Mouse (Mus musculus): ENCODE measurements around the gene Fam193a.

The Fam193a gene

DNA sequence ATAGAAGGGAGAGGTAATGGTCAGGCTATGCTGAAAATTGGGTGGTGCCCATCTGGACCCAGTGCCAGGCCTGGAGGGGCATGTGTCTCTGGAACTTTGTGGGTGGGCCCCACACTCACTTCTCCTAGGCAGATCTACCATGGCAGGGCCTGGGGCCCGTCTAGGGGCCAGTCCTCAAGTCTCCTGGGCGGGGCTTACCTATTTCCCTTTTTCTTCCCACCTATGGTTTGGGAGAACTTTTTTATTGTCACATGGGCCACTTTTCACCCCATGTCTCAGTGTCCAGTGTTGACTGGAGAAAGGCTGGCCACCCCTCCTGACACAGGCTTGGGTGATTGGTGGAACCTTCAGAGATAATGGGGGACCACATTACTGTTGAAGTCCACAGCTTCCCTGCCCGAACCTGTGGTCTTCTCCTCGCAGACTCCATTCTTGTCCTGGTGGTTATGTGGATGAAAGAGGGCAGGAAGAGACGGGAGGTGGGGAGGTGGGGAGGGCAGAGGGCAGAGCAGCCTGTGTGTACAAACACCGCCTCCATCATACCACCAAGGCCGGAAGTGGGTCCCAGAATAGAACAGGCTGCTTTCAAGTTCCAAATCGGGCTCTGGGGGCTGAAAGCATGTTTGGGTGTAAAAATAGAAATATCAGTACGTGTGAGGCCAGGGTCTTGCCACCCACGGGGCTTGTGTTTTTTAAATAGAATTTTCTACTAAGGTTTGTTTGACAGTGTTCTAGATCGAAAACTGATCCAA lies 150.9 kb downstream of the Fam193a start:
- no peak for DNase-seq (ENCODE audit: low read depth, low spot score)

DNA sequence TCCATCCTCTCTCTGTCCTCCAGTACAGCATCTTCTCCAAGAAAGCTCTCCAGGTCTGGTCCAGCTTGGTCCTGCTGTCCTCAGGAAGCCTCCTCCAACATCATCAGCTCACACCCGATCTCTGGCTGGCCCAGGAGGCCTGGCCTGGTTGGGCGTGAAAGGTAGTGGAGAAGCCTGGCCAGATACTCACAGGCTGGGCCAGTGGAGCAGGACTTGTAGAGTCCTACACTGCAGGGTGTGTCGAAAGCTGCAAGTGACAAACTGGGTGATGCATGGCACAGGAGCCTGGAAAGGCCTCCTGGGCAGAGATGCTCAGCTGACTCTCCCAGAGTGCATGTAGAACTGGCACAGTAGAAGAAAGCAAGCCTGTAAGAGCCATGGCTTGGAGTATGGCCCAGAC lies 151.6 kb downstream of the Fam193a start:
- DNase-seq (ENCODE audit: low read depth, low spot score): no peak

DNA sequence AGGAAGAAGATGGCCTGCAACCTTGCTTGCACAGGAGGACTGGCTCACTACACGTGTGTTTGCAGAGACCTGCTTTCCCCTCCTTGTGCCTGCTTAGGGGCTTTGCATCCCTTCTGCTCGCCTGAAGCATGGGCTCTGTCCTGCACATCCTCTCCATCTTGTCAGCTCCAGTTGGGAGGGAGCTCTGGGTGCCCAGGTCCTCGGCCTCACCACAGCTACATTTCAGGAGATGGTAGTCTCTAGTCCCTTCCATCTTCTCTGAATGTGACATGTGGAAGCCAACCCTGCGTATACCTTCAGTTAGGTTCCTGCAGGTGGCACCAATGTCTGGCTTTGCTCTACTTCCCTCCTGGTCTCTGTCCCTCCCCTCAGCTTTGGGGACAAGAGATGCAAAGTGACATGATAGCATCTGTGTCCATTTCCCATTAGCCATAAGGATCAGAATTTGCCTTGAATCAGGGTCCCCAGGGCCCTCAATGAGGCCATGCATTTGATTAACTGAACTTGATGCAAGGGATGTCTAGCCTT lies 154.3 kb downstream of the Fam193a start:
- DNase-seq (ENCODE audit: low read depth, low spot score): no peak

DNA sequence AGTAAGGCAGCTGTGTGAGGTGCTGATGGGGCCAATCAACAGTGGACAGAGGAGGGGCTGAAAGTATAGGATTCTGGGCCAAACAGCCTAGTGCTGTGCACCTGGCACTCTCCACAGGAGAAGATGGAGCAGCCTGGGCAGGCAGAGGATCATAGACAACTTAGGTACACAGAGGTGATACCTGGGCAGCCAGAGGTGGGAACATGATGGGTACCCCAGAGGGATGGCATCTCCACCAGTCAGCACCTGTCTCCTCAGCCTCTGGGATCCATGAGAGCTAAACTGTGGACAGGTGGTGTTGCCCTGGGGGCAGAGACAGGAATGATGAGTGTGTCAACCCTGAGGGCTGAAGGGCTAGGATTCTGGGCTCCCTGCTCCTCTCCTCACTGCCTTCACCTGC lies 154.8 kb downstream of the Fam193a start:
- no peak for DNase-seq (ENCODE audit: low read depth, low spot score)

DNA sequence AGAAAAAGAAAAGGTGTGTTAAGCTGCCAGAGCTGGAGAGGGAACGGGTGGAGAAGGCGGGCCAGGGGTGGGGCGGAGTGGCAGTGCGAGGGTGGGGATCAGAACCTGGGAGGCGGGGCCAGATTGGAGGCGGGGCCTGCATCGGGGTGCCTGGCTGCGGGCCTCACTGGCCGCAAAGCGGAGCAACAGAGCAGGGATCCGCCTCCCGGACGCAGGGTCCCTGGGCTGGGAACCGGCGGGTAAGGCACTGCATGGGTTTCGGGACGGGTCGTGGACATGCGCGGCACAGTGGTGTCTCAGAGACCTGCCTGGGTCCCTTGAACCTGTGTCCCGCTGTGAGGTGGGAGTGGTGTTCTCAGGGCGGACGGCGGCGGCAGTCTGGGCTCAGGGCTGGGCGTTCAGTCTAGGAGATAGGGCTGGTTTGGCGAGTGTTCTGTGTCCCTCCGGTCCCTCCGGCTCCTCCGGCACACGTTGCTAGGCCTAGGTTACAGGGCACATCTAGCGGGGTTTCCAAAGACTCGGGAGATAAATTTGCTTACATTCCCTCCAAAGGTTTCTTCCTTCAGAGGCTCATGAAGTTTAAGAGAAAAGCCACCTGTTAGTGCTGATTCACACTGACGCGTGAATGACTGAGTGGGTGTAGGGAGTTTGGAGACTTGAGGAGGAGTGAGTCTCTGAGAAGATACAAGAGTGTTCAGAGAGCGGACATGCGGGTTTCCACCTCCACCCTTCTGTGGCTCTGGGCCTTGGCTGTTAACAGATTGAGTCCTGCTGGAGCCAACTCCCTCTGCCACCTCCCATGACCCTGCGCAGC lies 156.1 kb downstream of the Fam193a start, which contains the start of gene Sh3bp2:
Gene Sh3bp2, plus strand, starts transcription at position 176 of the 814 bp plus-strand sequence.
- DNase-seq (ENCODE audit: low read depth, low spot score): peak; percentile 97

DNA sequence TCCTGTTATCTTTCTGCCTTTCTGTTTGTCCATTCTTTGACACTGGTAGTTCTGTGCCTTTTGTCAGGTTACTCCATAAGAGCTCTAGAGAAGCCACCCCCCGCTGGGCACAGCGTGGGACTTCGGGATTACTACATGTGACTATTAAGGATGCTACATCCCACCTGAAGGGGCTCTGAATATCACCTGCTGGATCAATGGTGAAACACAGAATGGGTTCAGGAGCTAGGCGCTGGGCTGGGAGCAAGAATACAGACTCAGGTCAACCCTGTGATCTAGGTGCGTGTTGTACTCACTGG lies 156.7 kb downstream of the Fam193a start:
- peak; percentile 62 for DNase-seq (ENCODE audit: low read depth, low spot score)

DNA sequence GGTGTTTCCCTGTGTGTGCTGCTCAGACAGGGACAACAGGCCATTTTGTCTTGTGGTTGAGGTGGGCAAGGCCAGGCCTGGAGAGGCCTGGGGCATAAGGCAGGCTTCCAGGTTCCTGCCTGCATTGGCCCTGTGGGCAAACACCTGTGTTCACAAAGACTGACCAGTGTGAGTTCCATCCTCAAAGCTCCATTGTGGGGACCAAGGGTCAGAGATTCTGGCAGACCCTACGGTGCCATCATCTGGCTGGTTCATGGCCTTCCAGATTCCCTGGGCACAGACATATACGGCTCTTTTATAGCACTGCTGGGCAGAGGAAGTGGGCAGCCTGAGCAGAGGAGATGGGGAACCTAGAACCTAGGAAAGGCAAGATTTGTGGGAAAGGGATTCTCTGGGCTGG lies 157.6 kb downstream of the Fam193a start:
- no peak for DNase-seq (ENCODE audit: low read depth, low spot score)

DNA sequence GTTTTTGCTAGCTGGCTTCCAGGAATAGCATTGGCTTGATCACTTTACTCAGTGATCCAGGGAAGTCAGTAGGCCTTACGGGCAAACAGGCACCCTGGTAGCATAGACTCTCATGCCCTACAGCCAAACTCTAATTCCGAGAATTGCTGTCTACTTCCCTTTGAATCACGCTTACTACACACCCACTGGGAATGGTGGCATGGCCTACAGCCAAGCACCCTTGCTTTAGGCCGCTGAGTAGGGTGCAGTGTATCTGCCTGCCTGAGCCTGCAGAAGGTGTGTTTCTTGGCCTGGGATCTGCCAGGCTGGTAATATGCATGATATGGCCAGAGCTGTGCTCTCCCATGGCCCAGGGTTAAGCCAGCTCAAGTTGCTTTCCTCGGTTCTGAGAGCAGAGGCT lies 159.0 kb downstream of the Fam193a start:
- DNase-seq (ENCODE audit: low read depth, low spot score): no peak

DNA sequence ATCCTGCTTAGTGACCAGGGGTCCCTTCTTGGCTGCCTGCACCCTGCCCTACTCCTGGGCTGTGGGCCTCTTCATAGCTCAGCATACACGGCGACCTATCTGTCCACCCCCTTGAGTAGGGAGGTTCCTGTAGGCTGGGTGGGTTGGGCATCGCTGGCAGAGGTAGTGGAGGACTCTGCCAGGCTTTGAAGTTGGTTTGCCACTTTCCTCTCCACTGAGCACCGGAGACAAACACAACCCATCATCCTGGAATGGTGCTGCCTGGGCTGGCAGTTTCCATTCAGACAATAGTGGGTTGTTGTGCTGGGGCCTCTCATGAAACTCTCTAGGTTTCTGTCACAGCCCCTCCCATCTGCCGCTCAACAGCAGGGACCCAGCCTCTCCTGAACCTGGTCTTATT lies 160.4 kb downstream of the Fam193a start:
- no peak for DNase-seq (ENCODE audit: low read depth, low spot score)

DNA sequence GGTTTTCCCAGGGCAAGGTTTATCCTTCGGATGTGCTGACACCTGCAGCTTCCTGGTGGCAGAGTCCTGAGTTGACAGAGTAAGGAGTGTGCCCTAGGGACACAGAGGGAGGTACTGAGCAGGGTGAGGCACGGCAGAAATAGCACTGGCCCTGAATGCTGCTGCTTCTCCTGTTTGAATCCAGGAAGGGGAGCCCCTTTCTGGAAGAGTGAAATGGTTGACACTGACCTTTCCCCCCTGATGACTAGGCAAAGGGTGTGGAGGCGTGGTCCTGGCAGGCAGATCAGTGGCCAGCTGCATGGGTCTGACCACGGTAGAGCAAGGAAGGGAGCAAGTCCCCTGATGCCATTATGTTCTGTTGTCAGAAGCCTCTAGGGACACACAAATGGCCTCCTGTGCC lies 161.0 kb downstream of the Fam193a start:
- no peak for DNase-seq (ENCODE audit: low read depth, low spot score)

DNA sequence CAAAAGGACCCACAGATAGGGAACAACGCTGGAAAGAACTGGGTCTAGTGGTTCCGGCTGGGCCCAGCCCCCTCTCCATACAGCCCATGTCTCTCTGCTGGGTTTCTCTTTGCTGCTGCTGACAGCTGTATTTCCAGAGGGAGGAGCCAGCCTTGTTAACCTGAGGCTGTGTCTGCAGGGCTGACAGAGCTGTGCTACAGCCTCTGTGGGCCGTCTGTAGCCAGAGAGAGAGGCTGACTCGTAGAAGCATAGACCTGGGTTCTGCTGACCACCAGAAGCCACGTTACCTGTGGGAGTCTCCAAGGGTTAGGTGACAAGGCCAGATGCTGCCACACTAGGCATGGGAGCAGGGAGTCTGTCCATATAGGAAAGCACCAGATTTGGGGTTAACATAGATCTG lies 163.3 kb downstream of the Fam193a start:
- no peak for DNase-seq (ENCODE audit: low read depth, low spot score)

DNA sequence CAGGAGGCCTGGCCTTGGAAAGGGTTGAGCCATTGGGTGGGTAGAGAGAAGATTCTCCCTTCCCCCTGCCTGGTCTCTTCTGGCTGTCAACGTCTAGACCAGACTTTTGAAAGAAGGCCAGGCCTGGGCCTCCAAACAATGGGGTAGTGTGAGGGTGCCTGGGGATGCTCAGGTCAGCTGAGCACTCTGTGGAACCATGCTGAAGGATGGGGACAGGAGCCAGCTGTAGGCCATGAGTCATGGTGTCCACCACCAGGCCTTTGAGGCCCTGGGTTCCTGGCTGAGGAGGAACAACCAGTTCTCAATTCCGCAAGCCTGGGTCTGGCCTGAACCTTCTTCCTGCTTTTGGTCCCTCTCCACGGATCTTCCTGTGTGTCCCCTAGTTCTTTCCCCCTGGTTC lies 164.1 kb downstream of the Fam193a start:
- no peak for DNase-seq (ENCODE audit: low read depth, low spot score)

DNA sequence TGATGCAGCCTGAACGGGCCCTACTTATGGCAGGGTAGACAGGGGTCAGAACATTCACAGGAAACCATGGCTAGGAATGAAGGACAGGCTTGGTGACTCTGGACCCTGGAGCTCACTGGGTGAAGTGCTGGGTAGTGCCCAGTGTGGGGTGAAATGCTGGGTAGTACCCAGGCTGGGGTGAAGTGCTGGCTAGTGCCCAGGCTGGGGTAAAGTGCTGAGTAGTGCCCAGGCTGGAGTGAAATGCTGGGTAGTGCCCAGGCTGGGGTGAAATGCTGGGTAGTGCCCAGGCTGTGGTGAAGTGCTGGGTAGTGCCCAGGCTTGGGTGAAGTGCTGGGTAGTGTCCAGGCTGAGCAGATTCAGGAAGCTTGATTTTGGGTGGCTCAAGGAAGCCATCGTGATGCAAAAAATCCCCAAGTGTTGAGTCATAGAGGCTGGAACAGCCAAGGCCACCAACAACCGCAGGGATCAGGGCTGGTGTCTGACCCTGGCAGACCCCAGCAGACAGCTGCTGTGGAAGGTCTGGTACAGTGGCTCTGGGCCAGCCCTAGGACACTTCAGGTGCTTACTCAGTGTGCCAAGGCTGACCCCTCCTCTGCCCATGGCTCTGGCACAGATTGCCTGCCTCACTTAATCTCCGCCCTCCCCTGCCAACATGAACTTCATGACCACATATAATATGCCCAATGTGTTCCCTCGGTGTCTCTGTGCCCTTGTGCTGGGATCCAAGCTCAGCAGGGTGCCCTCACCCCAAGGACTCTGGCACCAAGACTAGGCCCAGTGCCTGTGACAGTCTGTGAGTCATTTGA lies 165.2 kb downstream of the Fam193a start:
- DNase-seq (ENCODE audit: low read depth, low spot score): no peak

DNA sequence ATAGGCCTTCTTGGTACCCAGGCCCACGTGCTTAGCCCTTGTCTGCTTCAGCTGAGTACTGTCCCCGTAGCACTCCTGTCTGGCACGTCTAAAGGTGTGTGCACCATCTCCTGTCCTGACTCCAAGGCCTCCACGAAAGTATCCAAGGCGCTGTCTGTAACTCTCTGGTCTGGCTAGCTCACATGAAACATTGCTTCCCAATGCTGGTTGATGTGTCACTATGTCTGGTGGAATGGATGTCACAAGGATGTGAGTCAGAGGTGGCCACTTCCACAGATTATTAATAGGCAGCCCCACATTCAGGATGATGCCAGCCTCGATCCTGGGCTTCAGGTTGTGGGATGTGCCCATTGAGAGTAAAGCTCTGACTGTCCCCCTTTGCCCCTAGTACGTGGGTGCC lies 166.1 kb downstream of the Fam193a start:
- DNase-seq (ENCODE audit: low read depth, low spot score): no peak

Measured in ZHBTc4 (cell line).